Mouse (Mus musculus) retina, postnatal 7 days (tissue): ENCODE data around the gene Vps11.
"Not testable (repeated sequence)": the region's sequence is repeated elsewhere in the genome, so short reads cannot be mapped to it uniquely, and the experiment has no call there.

Experiments used
- DNase-seq: peaks from one replicate; pipeline ENCODE4 v3.0.0-alpha.2; 2012; ENCODE audit warnings: low read depth, low spot score

The Vps11 gene

GRCm38 (mm10) chr9:44314910-44315309 is 46.6 kb downstream of the Vps11 start:
- no peak for DNase-seq

GRCm38 (mm10) chr9:44314257-44314547 is 47.3 kb downstream of the Vps11 start:
- DNase-seq: peak; percentile 74

- DNase-seq: no peak
These were observed 47.8 kb downstream of the Vps11 start for GRCm38 (mm10) chr9:44313476-44314256.

GRCm38 (mm10) chr9:44311136-44312134 is 50.0 kb downstream of the Vps11 start:
- DNase-seq: no peak

- no peak for DNase-seq
These were observed 50.7 kb downstream of the Vps11 start for GRCm38 (mm10) chr9:44310750-44311135.

- DNase-seq: no peak
These were observed 51.7 kb downstream of the Vps11 start for GRCm38 (mm10) chr9:44309756-44310155.

- no peak for DNase-seq
These were observed 54.2 kb downstream of the Vps11 start for GRCm38 (mm10) chr9:44307248-44307647.

- DNase-seq: no peak
These were observed 54.9 kb downstream of the Vps11 start for GRCm38 (mm10) chr9:44306532-44306931.

- peak; percentile 98 for DNase-seq
These were observed 55.9 kb downstream of the Vps11 start, which contains the start of gene Hinfp for GRCm38 (mm10) chr9:44305466-44306079. Gene Hinfp, minus strand, starts transcription at chr9:44305671.

- not testable (repeated sequence) for DNase-seq
These were observed 61.5 kb downstream of the Vps11 start for GRCm38 (mm10) chr9:44300001-44300400.
